Mouse (Mus musculus) spleen, adult 2 months (tissue): ENCODE results near the gene Ppfia4. TPM values are rescaled to one million over a fixed set of nuclear protein-coding genes. Genes with fewer than 3 reads are reported as not detected.

ENCODE experiments used
- DNase-seq, 2 experiments: peaks; one replicate each; pipeline versions ENCODE4 v3.0.0 to v3.0.0-alpha.2; 2012 to 2021; ENCODE audit warnings: low spot score in 2 of 2, low read depth in 1 of 2
- H3K27ac ChIP-seq: fragments of 200-500 bp; 2 replicates; pipeline ENCODE4 v1.5.1; 2012; ENCODE audit warnings: low read length, inconsistent platforms; ENCODE audit not compliant: insufficient read depth
- H3K27me3 ChIP-seq: fragments of 200-500 bp; 2 replicates; pipeline ENCODE4 v1.6.1; 2012; ENCODE audit warnings: mild to moderate bottlenecking, moderate library complexity, low read length, inconsistent platforms; ENCODE audit not compliant: control insufficient read depth, insufficient read depth
- H3K36me3 ChIP-seq: fragments of 200-500 bp; 2 replicates; pipeline ENCODE4 v1.6.1; 2012; ENCODE audit warnings: mild to moderate bottlenecking, low read length, inconsistent platforms; ENCODE audit not compliant: control insufficient read depth, insufficient read depth
- H3K4me1 ChIP-seq: fragments of 200-500 bp; 2 replicates; pipeline ENCODE4 v1.6.1; 2011; ENCODE audit warnings: inconsistent platforms; ENCODE audit not compliant: control insufficient read depth, insufficient read depth, insufficient read length
- H3K4me3 ChIP-seq: fragments of 200-500 bp; 2 replicates; pipeline ENCODE4 v1.5.1; 2011; ENCODE audit warnings: mild to moderate bottlenecking, inconsistent platforms; ENCODE audit not compliant: insufficient read depth, insufficient read length; ENCODE audit errors: extremely low read depth
- CTCF ChIP-seq: fragments of 200-500 bp; IDR thresholded peaks from 2 replicates; pipeline ENCODE4 v1.5.1; 2011; ENCODE audit warnings: mild to moderate bottlenecking, inconsistent platforms; ENCODE audit not compliant: insufficient read depth, insufficient read length, insufficient replicate concordance; ENCODE audit errors: extremely low read depth
- POLR2A ChIP-seq: fragments of 200-500 bp; IDR thresholded peaks from 2 replicates; pipeline ENCODE4 v1.6.1; 2011; ENCODE audit warnings: low read depth, low read length, inconsistent platforms
- WGBS: fragments of 180-500 bp; shearing (Covaris S2); methylation state at CpG from one replicate; pipeline ENCODE4 v1.1.7; 2018; 5-methylcytosine and 5-hydroxymethylcytosine counted together
- polyA plus RNA-seq: library from polyadenylated mRNA; depleted of rRNA; stranded (reverse); fragments of >200 nt; gene quantifications from 2 replicates; pipeline ENCODE4 v1.2.3, GENCODE M21; 2012

Gene Ppfia4
- polyA plus RNA-seq, 1 experiment = 20.1 TPM

DNA sequence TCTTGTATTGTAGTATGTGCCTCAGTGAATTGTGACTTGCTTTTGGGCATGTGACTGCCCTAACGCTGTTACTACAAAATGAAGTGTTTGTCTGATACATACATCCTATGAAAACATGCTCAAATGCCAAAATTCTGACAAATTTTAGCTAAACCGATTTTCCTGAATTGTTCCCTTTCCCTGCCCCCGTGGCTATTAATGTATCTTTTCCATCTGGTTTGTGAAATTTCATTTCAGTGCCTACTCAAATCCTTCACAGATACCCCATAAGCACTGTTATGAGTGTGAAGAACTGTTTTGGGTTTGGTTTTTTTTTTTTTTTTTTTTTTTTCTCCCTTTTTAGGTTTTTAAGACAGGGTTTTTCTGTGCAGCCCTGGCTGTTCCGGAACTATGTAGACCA, 12.3 kb upstream of the Ppfia4 start:
- 94% methylated on average over 4 of the region's 4 CpGs for WGBS
- DNase-seq = no peak
- no peak overlapping the region for H3K4me3 ChIP-seq
- H3K4me1 ChIP-seq = peaks cover 6% of the 10 kb centered on the region; the same call in 1 of the 2 replicates
- 0 out of 2 replicates have a peak, but pooled peaks cover 1% of the 10 kb centered on the region for H3K27me3 ChIP-seq
- H3K27ac ChIP-seq = no peak overlapping the region
- H3K36me3 ChIP-seq = peaks cover 14% of the 10 kb centered on the region
- TF ChIP-seq CTCF (no peak), POLR2A (no peak)

GRCm38 (mm10) chr1:134344005-134344950, 11.6 kb upstream of the Ppfia4 start:
- WGBS = 17% methylated on average over 53 of the region's 54 CpGs
- peaks cover 6% of the 10 kb centered on the region; the same call in 1 of the 2 replicates for H3K4me1 ChIP-seq
- no peak for TF ChIP-seq POLR2A
- TF ChIP-seq CTCF = no peak

GRCm38 (mm10) chr1:134343567-134343966, 10.8 kb upstream of the Ppfia4 start:
- peaks cover 8% of the 10 kb centered on the region; the same call in 1 of the 2 replicates for H3K36me3 ChIP-seq
- DNase-seq = no peak
- WGBS = 52% methylated on average over 2 of the region's 2 CpGs

More at GRCm38 (mm10) chr1:134344005-134344950, 11.6 kb upstream of the Ppfia4 start:
- Histone ChIP-seq H3K4me3 (peak overlapping the region; percentile 2; the same call in 1 of the 2 replicates), H3K36me3 (peaks cover 10% of the 10 kb centered on the region; the same call in 1 of the 2 replicates), H3K27me3 (0 out of 2 replicates have a peak, but pooled peaks cover 1% of the 10 kb centered on the region), H3K27ac (no peak overlapping the region)
- DNase-seq = peak; percentile 31 to 46

DNA sequence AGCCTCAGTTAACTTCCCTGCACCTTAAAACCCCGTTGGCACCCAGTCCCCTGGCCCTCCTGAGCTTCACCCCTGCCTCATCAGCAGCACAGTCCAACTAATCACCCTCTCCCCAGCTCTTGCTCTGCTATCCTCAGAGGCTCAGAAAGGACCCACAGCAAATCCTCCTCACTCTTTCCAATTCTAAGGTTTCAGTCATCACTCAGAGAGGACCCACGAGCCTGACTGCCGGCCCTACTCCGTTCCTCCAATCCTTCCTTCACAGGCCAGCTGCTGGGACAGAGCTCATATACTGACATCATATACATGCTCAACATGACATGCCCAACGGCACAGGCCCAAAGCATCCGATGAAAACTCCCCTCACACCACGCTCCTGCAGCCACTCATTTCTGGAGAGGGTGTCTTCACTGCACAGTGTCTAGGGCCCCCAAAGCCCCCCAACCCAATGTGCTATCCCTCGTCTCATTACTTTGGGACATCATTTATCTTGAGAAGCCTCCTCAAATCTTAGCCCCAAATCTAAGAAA, 10.1 kb upstream of the Ppfia4 start:
- peaks cover 6% of the 10 kb centered on the region; the same call in 1 of the 2 replicates for H3K4me1 ChIP-seq
- TF ChIP-seq POLR2A = no peak
- TF ChIP-seq CTCF = no peak
- 0 out of 2 replicates have a peak, but pooled peaks cover 1% of the 10 kb centered on the region for H3K27me3 ChIP-seq
- no peak overlapping the region for H3K27ac ChIP-seq
- 90% methylated on average over 8 of the region's 8 CpGs for WGBS
- no peak for DNase-seq
- H3K36me3 ChIP-seq = peaks cover 6% of the 10 kb centered on the region; the same call in 1 of the 2 replicates
- H3K4me3 ChIP-seq = no peak overlapping the region

More at GRCm38 (mm10) chr1:134343567-134343966, 10.8 kb upstream of the Ppfia4 start:
- TF ChIP-seq CTCF (no peak), POLR2A (no peak)
- H3K27me3 ChIP-seq = 0 out of 2 replicates have a peak, but pooled peaks cover 1% of the 10 kb centered on the region
- no peak overlapping the region for H3K27ac ChIP-seq
- peaks cover 6% of the 10 kb centered on the region; the same call in 1 of the 2 replicates for H3K4me1 ChIP-seq
- H3K4me3 ChIP-seq = no peak overlapping the region

GRCm38 (mm10) chr1:134342278-134342664, 9.5 kb upstream of the Ppfia4 start:
- Histone ChIP-seq H3K4me3 (no peak overlapping the region), H3K27me3 (0 out of 2 replicates have a peak, but pooled peaks cover 1% of the 10 kb centered on the region), H3K4me1 (peaks cover 6% of the 10 kb centered on the region; the same call in 1 of the 2 replicates), H3K36me3 (peaks cover 5% of the 10 kb centered on the region; the same call in 1 of the 2 replicates), H3K27ac (no peak overlapping the region)
- WGBS = 81% methylated on average over 2 of the region's 2 CpGs
- TF ChIP-seq CTCF = no peak
- no peak for TF ChIP-seq POLR2A
- DNase-seq = no peak

GRCm38 (mm10) chr1:134341641-134342277, 9.0 kb upstream of the Ppfia4 start:
- H3K36me3 ChIP-seq = peaks cover 4% of the 10 kb centered on the region; the same call in 1 of the 2 replicates
- 87% methylated on average over 5 of the region's 5 CpGs for whole genome bisulfite sequencing

More at GRCm38 (mm10) chr1:134341641-134342277, 9.0 kb upstream of the Ppfia4 start:
- H3K4me1 ChIP-seq = peaks cover 6% of the 10 kb centered on the region; the same call in 1 of the 2 replicates
- no peak for DNase-seq
- 0 out of 2 replicates have a peak, but pooled peaks cover 1% of the 10 kb centered on the region for H3K27me3 ChIP-seq
- TF ChIP-seq CTCF = no peak
- TF ChIP-seq POLR2A = no peak
- no peak overlapping the region for H3K4me3 ChIP-seq
- H3K27ac ChIP-seq = no peak overlapping the region
